In genomic region chr12:101987659-101988058, GRCm38 (mm10) we compare ENCODE assay signal across 17 mouse cellular contexts. TPM values are rescaled to one million over a fixed set of nuclear protein-coding genes. Genes with fewer than 3 reads are reported as not detected.
DNase-seq lines count a peak whose midpoint lies in the region; TF ChIP-seq lines count a peak whose summit lies in the region.
"Had no signal": no experiment of that assay in that cellular context is flagged by ENCODE, and none has a peak within 500 bp of the region (broad histone marks: within the 10 kb centered on the region; RNA-seq: fewer than 3 reads in every experiment).

No protein-coding gene starts in this region.

- no peak for TF ChIP-seq POLR2A in MEL (IDR thresholded peaks at IDR 0.05; ENCODE audit: control insufficient read depth in 1 of 2, insufficient read depth in 1 of 2, low read depth in 1 of 2, low read length in 2 of 2, poor library complexity in 1 of 2)

- H3K9me3 ChIP-seq in MEL (replicated peaks; ENCODE audit: insufficient read depth, low read length) = no peaks in the 10 kb centered on the region
- H3K9me3 ChIP-seq: G1E had no signal

- H3K27ac ChIP-seq in MEL (ENCODE audit: control insufficient read depth, low read depth, low read length) = peak overlapping the region; percentile 0; the same call in 1 of the 2 replicates

- peaks cover 0 to 3% of the 10 kb centered on the region in 2 experiments; a peak in 1 of 4 replicates for H3K4me1 ChIP-seq in MEL (ENCODE audit: control insufficient read depth in 1 of 2, insufficient read depth in 2 of 2, low read length in 2 of 2)

- DNase-seq in MEL (ENCODE audit: low read depth, low spot score) = peak; percentile 71
- DNase-seq in spleen, adult 18-20 months = no peak
- DNase-seq: adrenal gland, adult 2 months; adrenal gland, adult 8-10 months; adrenal gland, postnatal 10 days; adrenal gland, postnatal 14 days; adrenal gland, postnatal 25 days; adrenal gland, postnatal 36 days; B cell, adult 2 months; cerebellum, adult 11 months; cerebellum, adult 11-12 months; cerebellum, adult 18-20 months; cerebellum, adult 2 months; cerebellum, adult 8-10 months had no signal

- H3K9ac ChIP-seq in MEL (ENCODE audit: control insufficient read depth, low read depth, low read length, poor library complexity, severe bottlenecking) = no peak overlapping the region

- no peaks in the 10 kb centered on the region for H3K27me3 ChIP-seq in MEL (ENCODE audit: control insufficient read depth in 1 of 2, insufficient read depth in 2 of 2, low read length in 2 of 2)
- H3K27me3 ChIP-seq: CH12.LX, Patski had no signal

- no peak for TF ChIP-seq RAD21 in MEL (IDR thresholded peaks at IDR 0.05; ENCODE audit: low read depth, low read length)

- TF ChIP-seq CTCF in MEL (IDR thresholded peaks at IDR 0.05 in 2 of 3, conservative IDR thresholded peaks at IDR 0.05 in 1 of 3; ENCODE audit: control insufficient read depth in 1 of 3, insufficient read depth in 1 of 3, low read depth in 2 of 3, low read length in 3 of 3, poor library complexity in 1 of 3, severe bottlenecking in 1 of 3) = no peak

- H3K79me2 ChIP-seq in MEL (ENCODE audit: control insufficient read depth, insufficient read depth, low read length, poor library complexity) = peaks cover 1% of the 10 kb centered on the region; the same call in 1 of the 2 replicates

- TF ChIP-seq EP300 in MEL (IDR thresholded peaks at IDR 0.05; ENCODE audit: low read depth in 1 of 2, low read length in 2 of 2) = peak; percentile 53 to 59; a peak in 2 of 4 replicates

- peaks cover 9 to 43% of the 10 kb centered on the region in 2 experiments for H3K36me3 ChIP-seq in MEL (ENCODE audit: control insufficient read depth in 1 of 2, insufficient read depth in 2 of 2, low read length in 2 of 2)

- no peak overlapping the region for H3K4me3 ChIP-seq in MEL (ENCODE audit: control insufficient read depth in 1 of 2, insufficient read depth in 1 of 2, low read depth in 2 of 2, low read length in 2 of 2)

TF ChIP-seq in MEL, 35 proteins besides CTCF, POLR2A, EP300 and RAD21:
- no peak for TF ChIP-seq ZMIZ1 (IDR thresholded peaks at IDR 0.05; ENCODE audit: low read depth, low read length)
- no peak for TF ChIP-seq USF2 (IDR thresholded peaks at IDR 0.05; ENCODE audit: borderline replicate concordance in 1 of 2, insufficient read depth in 1 of 2, low read depth in 1 of 2, low read length in 2 of 2)
- no peak for TF ChIP-seq SIN3A (IDR thresholded peaks at IDR 0.05; ENCODE audit: low read length)
- no peak for TF ChIP-seq ELF1 (IDR thresholded peaks at IDR 0.05; ENCODE audit: low read depth, low read length)
- no peak for TF ChIP-seq ZKSCAN1 (IDR thresholded peaks at IDR 0.05; ENCODE audit: low read depth, low read length)
- TF ChIP-seq MAFK (IDR thresholded peaks at IDR 0.05; ENCODE audit: borderline replicate concordance, low read depth, low read length) = no peak
- no peak for TF ChIP-seq UBTF (IDR thresholded peaks at IDR 0.05; ENCODE audit: borderline replicate concordance, insufficient read depth, low read depth, low read length)
- TF ChIP-seq MXI1 (IDR thresholded peaks at IDR 0.05; ENCODE audit: low read depth, low read length) = no peak
- TF ChIP-seq MAX (IDR thresholded peaks at IDR 0.05; ENCODE audit: low read length) = no peak
- TF ChIP-seq E2F4 (IDR thresholded peaks at IDR 0.05; ENCODE audit: borderline replicate concordance, low read depth, low read length) = no peak
- no peak for TF ChIP-seq GABPA (IDR thresholded peaks at IDR 0.05; ENCODE audit: low read depth, low read length)
- peak; percentile 46; the same call in 1 of the 2 replicates for TF ChIP-seq ETS1 (IDR thresholded peaks at IDR 0.05; ENCODE audit: low read depth, low read length)
- peak; percentile 83 for TF ChIP-seq TAL1 (IDR thresholded peaks at IDR 0.05; ENCODE audit: low read length)
- TF ChIP-seq ZNF384 (IDR thresholded peaks at IDR 0.05; ENCODE audit: low read depth, low read length) = no peak
- TF ChIP-seq ZC3H11A (IDR thresholded peaks at IDR 0.05; ENCODE audit: low read depth, low read length) = no peak
- no peak; the same call in 1 of the 2 replicates for TF ChIP-seq TCF12 (IDR thresholded peaks at IDR 0.05; ENCODE audit: low read depth, low read length)
- no peak for TF ChIP-seq CHD1 (IDR thresholded peaks at IDR 0.05; ENCODE audit: low read depth, low read length)

RNA-seq across cellular contexts. Expression of gene Cpsf2, which starts 11.9 kb away (rescaled TPM):
- 56.9 and 62.9 TPM in 2 replicates for total RNA-seq in MEL (2012; rRNA removed)
- 100 to 1,000 TPM in 1 of 2 experiments, 10 to 100 TPM in 1; 52.1 to 109 TPM for polyA plus RNA-seq in MEL (2012; ENCODE audit: insufficient read depth in 1 of 2, insufficient read length in 2 of 2, low read depth in 1 of 2, low replicate concordance in 2 of 2, missing spikeins in 1 of 2)

RNA-seq across cellular contexts. Expression of gene Atxn3, which starts 29.6 kb away (rescaled TPM):
- total RNA-seq in MEL (2012; rRNA removed) = 21.8 and 22.1 TPM in 2 replicates
- 100 to 1,000 TPM in 1 of 2 experiments, 10 to 100 TPM in 1; 27.8 to 400 TPM for polyA plus RNA-seq in MEL (2012; ENCODE audit: insufficient read depth in 1 of 2, insufficient read length in 2 of 2, low read depth in 1 of 2, low replicate concordance in 2 of 2, missing spikeins in 1 of 2)
